Mouse (Mus musculus) megakaryocyte-erythroid progenitor cell, adult 5-6 weeks (primary cell): ENCODE measurements around the gene Cacng7. TPM values are rescaled to one million over a fixed set of nuclear protein-coding genes. Genes with fewer than 3 reads are reported as not detected.
A peak's percentile ranks its signal among the peaks of the same experiment; 100 is the strongest.

ENCODE experiments used
- ATAC-seq: replicated peaks from 2 replicates; pipeline ENCODE4 v1.8.0; 2016; ENCODE audit warnings: mild to moderate bottlenecking, inconsistent platforms; ENCODE audit not compliant: severe bottlenecking, poor library complexity, low FRiP score, low TSS enrichment
- total RNA-seq, 2 experiments: library from RNA; stranded (forward) in 1 of 2; stranded (reverse) in 1 of 2; fragments of 200-1000, 215-1000 nt in 1 of 2; fragments of >200 nt in 1 of 2; fragmentation: Nextera tagmentation in 1 of 2; gene quantifications; 2 replicates each; pipeline ENCODE4 v1.2.3; 2014 to 2017

Cacng7 gene
- total RNA-seq, 2 experiments from 2014 or later: not detected

DNA sequence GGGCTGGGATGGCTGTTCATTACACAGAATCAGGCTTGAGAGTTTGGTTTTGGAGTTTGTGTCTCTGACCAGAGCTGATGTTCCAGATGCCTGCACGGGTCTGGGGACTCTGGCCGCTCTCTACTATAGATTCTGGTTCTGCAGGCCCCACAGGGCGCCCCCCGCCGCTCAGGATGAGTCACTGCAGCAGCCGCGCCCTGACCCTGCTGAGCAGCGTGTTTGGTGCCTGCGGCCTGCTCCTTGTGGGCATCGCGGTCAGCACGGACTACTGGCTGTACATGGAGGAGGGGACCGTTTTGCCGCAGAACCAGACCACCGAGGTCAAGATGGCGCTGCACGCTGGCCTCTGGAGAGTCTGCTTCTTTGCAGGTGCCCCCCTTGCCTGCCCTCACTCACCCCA lies 3.7 kb downstream of the Cacng7 start:
- no peak for ATAC-seq

- ATAC-seq: no peak
Measured at GRCm38 (mm10) chr7:3338286-3338935, 5.7 kb downstream of the Cacng7 start.

DNA sequence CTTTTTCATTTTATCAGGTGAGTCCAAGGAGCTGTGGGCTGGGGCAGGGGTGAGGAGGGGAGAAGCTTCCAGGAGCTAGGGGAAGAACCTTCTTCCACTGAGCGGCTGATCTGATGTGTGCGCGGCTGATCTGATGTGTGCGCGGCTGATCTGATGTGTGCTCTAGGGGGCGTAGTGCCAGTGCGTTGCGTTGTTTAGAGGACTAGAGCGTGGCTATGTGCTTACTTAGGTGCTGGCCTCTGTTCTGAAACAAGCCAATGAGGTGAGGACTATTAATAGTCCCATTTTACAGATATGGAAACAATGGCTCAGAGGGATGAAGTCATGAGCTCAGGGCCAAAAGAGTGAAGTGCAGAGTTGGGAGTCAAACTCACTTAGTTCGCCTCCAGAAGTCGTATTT lies 6.3 kb downstream of the Cacng7 start:
- no peak for ATAC-seq

DNA sequence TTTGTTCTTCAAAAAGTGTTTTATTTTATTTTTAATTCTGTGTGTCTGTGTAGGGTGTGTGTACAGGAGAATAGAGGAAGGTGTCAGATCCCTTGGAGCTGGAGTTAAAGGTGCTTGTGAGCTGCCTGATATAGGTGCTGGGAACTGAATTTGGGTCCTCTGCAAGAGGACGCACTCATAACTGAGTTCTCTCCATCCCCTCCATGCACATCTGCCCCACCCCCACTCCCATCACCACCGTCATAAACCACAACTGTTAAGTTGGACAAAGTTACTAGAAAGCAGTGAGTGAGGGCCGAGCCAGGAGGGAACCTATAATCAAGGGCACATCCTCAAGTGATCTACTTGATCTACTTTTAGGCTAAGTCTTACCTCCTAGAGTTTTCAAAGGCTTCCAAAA lies 11.1 kb downstream of the Cacng7 start:
- no peak for ATAC-seq

GRCm38 (mm10) chr7:3345301-3345700 lies 12.5 kb downstream of the Cacng7 start:
- ATAC-seq: no peak

DNA sequence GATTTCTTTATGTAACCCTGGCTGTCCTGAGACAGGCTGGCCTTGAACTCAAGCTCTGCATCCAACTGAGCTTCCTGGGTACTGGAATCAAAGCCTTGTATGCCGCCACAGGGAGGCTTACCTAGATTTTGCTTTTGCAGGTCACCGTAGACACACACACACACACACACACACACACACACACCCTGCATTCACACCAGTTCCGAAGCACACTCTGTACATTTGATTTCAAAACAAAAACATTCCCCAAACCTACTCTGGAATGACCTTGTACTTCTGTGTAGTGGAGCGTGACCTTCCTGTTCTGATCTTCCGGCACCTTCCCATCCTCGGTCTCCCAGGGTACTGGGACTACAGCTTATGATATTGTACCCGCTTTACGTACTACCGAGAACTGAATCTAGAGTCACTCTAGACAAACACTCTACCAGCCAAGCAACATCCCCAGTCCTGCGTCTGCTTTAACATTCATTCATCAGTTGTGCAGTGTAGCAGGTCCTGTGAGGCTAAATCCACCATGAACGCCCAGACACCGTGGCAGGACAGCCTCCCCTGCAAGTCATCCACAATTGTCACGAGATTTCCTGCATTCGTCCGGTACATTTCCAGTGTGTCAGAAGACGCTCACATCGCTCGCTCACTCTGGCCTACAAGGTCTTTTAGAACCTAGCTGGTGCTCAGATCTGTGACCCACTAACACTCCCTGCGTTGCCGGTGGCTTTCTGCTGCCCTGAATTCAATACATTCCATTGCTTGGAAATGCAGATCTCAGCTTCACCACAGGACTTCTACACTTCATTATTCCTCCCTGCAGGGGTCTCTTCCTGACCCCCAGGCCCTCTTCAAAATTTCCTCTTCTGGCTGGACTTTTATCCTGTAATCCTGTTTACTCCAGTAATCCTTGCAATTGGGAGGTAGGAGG lies 14.9 kb downstream of the Cacng7 start:
- ATAC-seq: no peak

GRCm38 (mm10) chr7:3348326-3348725 lies 15.6 kb downstream of the Cacng7 start:
- ATAC-seq: no peak

GRCm38 (mm10) chr7:3349775-3350174 lies 17.0 kb downstream of the Cacng7 start:
- ATAC-seq: no peak

DNA sequence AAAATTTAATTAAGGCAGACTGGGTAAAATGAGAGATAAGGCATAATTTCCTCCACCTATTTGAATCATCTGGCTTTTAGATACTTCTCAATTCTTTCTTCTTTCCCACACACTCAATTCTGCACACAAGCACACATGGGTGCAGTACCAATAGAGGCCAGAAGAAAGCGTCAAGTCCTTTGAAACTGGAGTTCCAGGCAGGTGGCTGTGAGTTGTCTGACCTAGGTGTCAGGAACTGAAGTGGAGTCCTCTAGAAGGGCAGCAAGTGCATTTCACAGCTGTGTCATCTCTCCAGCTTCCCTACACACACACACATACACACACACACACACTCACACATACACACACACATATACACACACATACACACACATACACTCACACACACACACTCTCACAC lies 18.8 kb downstream of the Cacng7 start:
- no peak for ATAC-seq

GRCm38 (mm10) chr7:3354850-3355249 lies 22.1 kb downstream of the Cacng7 start:
- no peak for ATAC-seq

GRCm38 (mm10) chr7:3360678-3361077 lies 27.9 kb downstream of the Cacng7 start:
- ATAC-seq: no peak

GRCm38 (mm10) chr7:3365547-3366279 lies 33.0 kb downstream of the Cacng7 start:
- ATAC-seq: no peak

GRCm38 (mm10) chr7:3366705-3367516 lies 34.2 kb downstream of the Cacng7 start:
- 0 out of 2 replicates have a peak, but pooled peaks have one; percentile 18 for ATAC-seq

DNA sequence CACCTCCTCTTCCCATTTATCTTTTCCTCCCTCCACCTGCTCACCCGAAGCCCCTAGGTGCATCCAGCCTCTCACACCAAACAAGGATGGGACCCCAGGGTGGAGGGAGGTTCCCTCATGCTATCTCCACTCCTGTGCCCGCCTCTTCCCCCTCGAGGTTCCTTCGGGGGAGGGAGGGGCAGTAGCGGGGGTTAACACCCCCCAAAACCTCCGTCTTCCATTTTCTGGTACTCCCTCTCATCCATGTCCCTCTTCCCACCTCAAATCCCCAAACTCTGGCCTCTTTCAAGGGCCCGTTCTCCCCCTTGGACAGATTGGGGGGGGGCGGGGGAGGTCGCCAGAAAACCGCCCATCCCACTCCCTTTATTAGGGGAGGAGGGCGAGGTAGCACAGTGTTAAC lies 34.8 kb downstream of the Cacng7 start:
- ATAC-seq: no peak

GRCm38 (mm10) chr7:3368311-3368710 lies 35.6 kb downstream of the Cacng7 start:
- ATAC-seq: no peak

GRCm38 (mm10) chr7:3369189-3369588 lies 36.4 kb downstream of the Cacng7 start:
- no peak for ATAC-seq

- no peak for ATAC-seq
Measured at GRCm38 (mm10) chr7:3370407-3370806, 37.7 kb downstream of the Cacng7 start.

- no peak for ATAC-seq
Measured at GRCm38 (mm10) chr7:3372376-3372775, 39.6 kb downstream of the Cacng7 start.

DNA sequence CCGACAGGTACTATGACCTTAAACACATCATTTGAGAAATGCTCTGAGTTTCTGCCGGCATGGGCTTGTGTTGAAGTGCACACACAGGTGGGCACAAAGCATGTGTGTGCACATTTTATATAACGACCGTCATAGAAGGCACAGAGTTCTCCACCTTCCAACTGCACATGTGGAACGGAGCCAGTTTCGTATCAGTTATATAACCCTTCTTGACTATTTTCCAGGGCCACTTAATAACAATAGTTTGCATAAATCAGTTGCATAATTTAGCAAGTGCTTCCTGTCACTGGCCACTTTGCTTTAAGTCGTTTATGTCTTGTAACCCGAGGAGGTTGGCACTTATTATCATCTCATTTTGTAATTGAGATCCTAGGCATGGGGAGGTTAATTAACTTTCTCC lies 41.0 kb downstream of the Cacng7 start:
- no peak for ATAC-seq
